ENCODE assay signal across 38 mouse cellular contexts in the genomic region with DNA sequence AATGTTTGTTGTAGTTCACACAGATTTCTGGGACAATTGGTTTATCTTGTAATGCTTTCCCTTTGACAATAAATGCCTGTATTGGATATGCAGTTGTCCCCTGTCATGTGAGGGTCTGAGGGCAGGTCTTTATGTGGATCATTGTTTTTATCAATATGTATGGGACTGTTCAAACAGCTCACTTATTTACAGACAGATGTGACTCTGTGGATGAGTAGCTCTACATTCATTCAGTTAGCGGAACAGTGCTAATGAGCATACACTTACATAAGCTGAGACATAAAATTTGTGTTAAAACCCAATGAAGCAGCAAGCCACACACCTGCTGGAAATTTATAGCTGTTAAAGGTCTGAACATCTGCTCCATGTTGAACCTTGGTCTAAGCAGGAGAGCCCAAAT. TPM values are rescaled to one million over a fixed set of nuclear protein-coding genes. Genes with fewer than 3 reads are reported as not detected.
"Had no signal": no experiment of that assay in that cellular context is flagged by ENCODE, and none has a peak within 500 bp of the region (broad histone marks: within the 10 kb centered on the region; RNA-seq: fewer than 3 reads in every experiment).

No protein-coding gene starts in this region.

- H3K36me3 ChIP-seq: heart, embryonic 10.5 days; heart, embryonic 12.5 days; heart, embryonic 13.5 days; heart, embryonic 15.5 days; hindbrain, embryonic 10.5 days; hindbrain, embryonic 13.5 days; hindbrain, embryonic 15.5 days; intestine, embryonic 15.5 days; kidney, embryonic 15.5 days had no signal

- H3K4me2 ChIP-seq: heart, embryonic 11.5 days; heart, embryonic 12.5 days; heart, embryonic 13.5 days; heart, embryonic 15.5 days; hindbrain, embryonic 13.5 days; hindbrain, embryonic 15.5 days; intestine, embryonic 15.5 days; kidney, embryonic 15.5 days had no signal

- ATAC-seq: hindbrain, embryonic 16.5 days; hindbrain, postnatal 0 days; inflammation-experienced regulatory T-cells, adult 6 months; intestine, embryonic 15.5 days; intestine, embryonic 16.5 days; intestine, postnatal 0 days had no signal

- H3K27ac ChIP-seq: heart, embryonic 10.5 days; heart, embryonic 13.5 days; heart, embryonic 15.5 days; hindbrain, embryonic 10.5 days; hindbrain, embryonic 13.5 days; hindbrain, embryonic 15.5 days; hindbrain, postnatal 0 days; intestine, embryonic 15.5 days; kidney, embryonic 15.5 days; kidney, postnatal 0 days; layer of hippocampus, adult 2 months had no signal

- H3K4me3 ChIP-seq: heart, embryonic 10.5 days; heart, embryonic 12.5 days; heart, embryonic 13.5 days; heart, embryonic 15.5 days; hindbrain, embryonic 10.5 days; hindbrain, embryonic 13.5 days; hindbrain, embryonic 15.5 days; intestine, embryonic 15.5 days; kidney, embryonic 15.5 days; layer of hippocampus, adult 2 months had no signal

- H3K9ac ChIP-seq: heart, embryonic 12.5 days; heart, embryonic 13.5 days; heart, embryonic 15.5 days; hindbrain, embryonic 13.5 days; hindbrain, embryonic 15.5 days; intestine, embryonic 15.5 days; kidney, embryonic 15.5 days had no signal

- H3K27me3 ChIP-seq: heart, embryonic 12.5 days; heart, embryonic 13.5 days; heart, embryonic 15.5 days; hindbrain, embryonic 13.5 days; hindbrain, embryonic 15.5 days; intestine, embryonic 15.5 days; kidney, embryonic 15.5 days had no signal

- DNase-seq: heart, postnatal 10 days; heart, postnatal 14 days; heart, postnatal 36 days; heart, postnatal 4 days; kidney, adult 11 months; kidney, adult 18-20 months; kidney, adult 2 months; kidney, adult 8-10 months; kidney, adult 9 months; kidney, postnatal 10 days; kidney, postnatal 14 days; kidney, postnatal 25 days; kidney, postnatal 36 days; kidney, postnatal 4 days; layer of hippocampus, adult 9-11 months; layer of hippocampus, postnatal 36 days had no signal

- H3K9me3 ChIP-seq: heart, embryonic 10.5 days; heart, embryonic 12.5 days; heart, embryonic 13.5 days; heart, embryonic 15.5 days; hindbrain, embryonic 10.5 days; hindbrain, embryonic 13.5 days; hindbrain, embryonic 15.5 days; intestine, embryonic 15.5 days; kidney, embryonic 15.5 days had no signal

- H3K4me1 ChIP-seq: heart, embryonic 10.5 days; heart, embryonic 12.5 days; heart, embryonic 13.5 days; heart, embryonic 15.5 days; hindbrain, embryonic 10.5 days; hindbrain, embryonic 13.5 days; hindbrain, embryonic 15.5 days; intestine, embryonic 15.5 days; kidney, embryonic 15.5 days had no signal

RNA-seq across cellular contexts. Expression of gene Pdzph1, which starts 34.1 kb away (rescaled TPM):
- polyA plus RNA-seq: heart, embryonic 11.5 days; heart, embryonic 12.5 days; heart, embryonic 13.5 days; heart, embryonic 14.5 days; heart, embryonic 15.5 days; heart, embryonic 16.5 days; heart, postnatal 0 days; inflammation-experienced regulatory T-cells, adult 6 months; intestine, postnatal 0 days; kidney, adult 2 months; kidney, embryonic 15.5 days; kidney, embryonic 16.5 days; kidney, postnatal 0 days; large intestine, adult 2 months had no signal
